Mouse (Mus musculus): ENCODE results near the gene Tmtc1. TPM values are rescaled to one million over a fixed set of nuclear protein-coding genes. Genes with fewer than 3 reads are reported as not detected.

The Tmtc1 gene
- total RNA-seq, 2 experiments from 2014 or later: 0.42 to 0.45 TPM

GRCm38 (mm10) chr6:148331916-148332315 lies 112.3 kb downstream of the Tmtc1 start:
- ATAC-seq (replicated peaks; ENCODE audit: low FRiP score, poor library complexity, severe bottlenecking): no peak

DNA sequence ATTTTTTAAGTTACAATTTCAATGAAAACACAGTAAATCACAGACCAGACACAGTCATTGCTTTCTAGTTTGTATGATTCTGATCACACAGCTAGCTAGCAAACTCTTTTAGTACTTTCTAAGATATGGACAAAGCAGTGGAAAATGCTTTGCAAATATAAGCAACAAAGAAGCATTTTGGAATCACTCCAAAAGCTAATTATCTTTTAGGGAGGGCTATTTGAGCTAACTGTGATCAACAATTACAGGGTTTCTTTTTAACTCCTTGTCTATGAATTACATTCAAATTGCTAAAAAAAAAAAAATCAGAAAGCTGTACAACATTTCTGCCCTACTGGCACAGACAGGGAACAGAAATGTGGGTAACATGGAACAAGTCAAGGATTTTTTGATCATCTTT lies 114.2 kb downstream of the Tmtc1 start:
- no peak for ATAC-seq (replicated peaks; ENCODE audit: low FRiP score, poor library complexity, severe bottlenecking)

DNA sequence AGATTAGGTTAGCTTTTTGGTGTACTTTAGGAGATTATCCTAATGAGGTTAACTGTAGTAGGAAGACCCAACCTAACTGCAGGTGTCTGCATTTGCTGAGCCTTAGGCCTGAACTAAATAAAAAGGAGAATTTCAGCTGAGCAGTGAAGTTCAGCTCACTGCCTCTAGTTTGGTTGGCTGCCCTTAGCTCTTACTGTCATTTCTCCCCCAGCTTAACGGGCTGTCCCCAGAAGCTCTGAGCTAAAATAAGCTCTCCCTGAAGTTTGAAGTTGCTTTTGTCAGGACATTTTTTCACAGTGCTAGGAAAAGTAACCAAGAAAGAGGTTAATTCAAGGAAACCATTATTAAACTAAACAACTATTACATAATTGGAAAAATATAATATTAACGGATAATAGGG lies 115.3 kb downstream of the Tmtc1 start:
- no peak for ATAC-seq (replicated peaks; ENCODE audit: low FRiP score, poor library complexity, severe bottlenecking)

- no peak for ATAC-seq (replicated peaks; ENCODE audit: low FRiP score, poor library complexity, severe bottlenecking)
Observed at GRCm38 (mm10) chr6:148328130-148328529, 116.1 kb downstream of the Tmtc1 start.

DNA sequence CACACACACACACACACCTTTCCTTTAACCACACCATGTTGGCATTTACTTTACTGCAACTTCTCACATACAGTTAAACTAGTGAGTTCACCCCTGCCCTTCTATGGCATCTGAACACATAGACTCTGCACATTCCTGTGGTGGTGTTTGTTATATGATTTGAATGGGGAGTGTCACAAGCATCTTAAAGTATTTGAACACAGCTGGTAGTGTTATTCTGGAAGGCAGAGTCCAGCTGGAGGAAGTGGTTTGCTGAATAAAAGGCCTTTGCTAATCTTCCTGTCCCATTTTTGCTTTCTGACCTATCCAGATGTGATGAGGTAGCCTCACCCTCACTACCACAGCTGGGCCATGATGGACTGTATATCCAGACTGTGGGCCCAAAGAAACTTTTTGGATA lies 125.5 kb downstream of the Tmtc1 start:
- ATAC-seq (replicated peaks; ENCODE audit: low FRiP score, poor library complexity, severe bottlenecking): no peak

DNA sequence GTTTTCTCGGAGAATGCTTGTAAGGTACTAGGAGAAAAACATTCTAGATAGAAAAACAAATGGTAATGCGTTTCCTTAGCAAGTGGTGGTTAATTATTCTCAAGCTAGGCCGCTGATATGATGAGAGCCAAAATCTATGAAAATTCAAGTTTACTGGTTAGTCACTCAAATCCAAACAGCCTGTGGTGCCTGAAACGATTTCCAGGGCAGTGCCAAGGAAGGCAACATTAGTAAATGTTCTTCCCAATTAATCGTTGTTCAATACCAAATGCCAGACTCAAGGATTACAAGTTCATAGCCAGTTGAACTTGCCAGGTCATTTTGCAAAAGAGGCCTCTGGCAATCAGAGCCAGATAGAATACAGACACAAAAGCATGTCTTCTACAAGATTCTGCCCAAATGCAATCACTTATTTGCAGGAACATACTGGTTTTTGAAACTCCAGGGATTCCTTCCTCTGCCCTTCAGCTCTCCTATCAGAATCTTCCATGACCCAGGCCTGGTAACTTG lies 128.6 kb downstream of the Tmtc1 start:
- no peak for ATAC-seq (replicated peaks; ENCODE audit: low FRiP score, poor library complexity, severe bottlenecking)

- ATAC-seq (replicated peaks; ENCODE audit: low FRiP score, poor library complexity, severe bottlenecking): no peak
Observed at GRCm38 (mm10) chr6:148315106-148315505, 129.1 kb downstream of the Tmtc1 start.

DNA sequence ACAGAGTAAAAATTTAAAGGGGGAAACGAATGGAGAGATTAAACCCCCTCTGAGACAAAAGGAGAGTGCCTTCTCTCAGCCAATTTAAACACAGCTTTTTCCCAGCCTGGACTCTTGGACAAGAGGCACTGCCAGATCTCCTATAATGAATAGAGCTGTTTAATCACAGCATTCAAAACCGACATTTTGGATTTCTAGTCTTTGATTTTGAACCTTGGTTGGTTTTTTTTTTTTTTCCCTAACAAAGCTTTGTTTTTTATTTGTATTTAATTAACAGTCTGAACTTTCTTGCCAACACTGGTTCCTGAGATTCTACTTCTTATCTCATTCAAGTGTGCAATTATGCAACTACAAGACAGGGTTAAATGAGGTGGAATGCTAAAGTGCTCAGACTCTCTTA lies 133.2 kb downstream of the Tmtc1 start:
- ATAC-seq (replicated peaks; ENCODE audit: low FRiP score, poor library complexity, severe bottlenecking): no peak

DNA sequence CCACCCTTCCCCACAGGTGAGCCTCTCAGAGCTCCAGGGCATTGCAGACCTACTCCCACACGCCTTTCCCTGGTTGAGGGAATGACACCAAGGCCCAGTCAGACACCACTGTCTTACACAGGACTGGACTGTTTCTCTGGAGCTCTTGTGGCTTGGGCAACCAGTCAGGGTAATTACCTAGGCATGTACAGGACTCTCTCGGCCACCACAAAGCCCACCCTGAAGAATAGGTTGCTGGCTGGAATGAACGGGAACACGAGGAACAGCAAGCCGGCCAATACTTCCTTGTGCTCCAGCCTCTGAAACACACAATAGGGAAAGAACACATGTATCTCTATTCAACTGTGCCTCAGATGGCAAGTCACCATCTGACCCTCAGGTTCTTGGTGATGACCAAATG lies 138.4 kb downstream of the Tmtc1 start:
- no peak for ATAC-seq (replicated peaks; ENCODE audit: low FRiP score, poor library complexity, severe bottlenecking)

DNA sequence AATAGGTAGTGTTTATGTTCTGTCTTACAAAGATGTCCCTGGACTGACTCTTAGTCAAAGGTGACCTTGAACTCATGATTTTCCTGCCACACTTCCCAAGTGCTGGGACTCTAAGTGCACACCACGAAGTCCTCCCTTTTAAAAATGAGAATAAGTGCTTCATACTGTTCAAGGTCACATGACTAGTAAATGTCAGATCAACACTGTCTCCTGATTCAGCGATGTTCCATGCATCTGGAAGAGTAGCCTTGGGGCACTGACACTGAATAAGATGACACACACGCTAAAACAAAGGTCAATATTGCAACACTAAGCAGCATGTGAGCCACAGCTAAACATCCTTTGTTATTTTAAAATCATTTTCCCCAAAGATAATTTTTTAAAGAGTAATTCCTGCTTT lies 139.0 kb downstream of the Tmtc1 start:
- ATAC-seq (replicated peaks; ENCODE audit: low FRiP score, poor library complexity, severe bottlenecking): no peak

- no peak for ATAC-seq (replicated peaks; ENCODE audit: low FRiP score, poor library complexity, severe bottlenecking)
Observed at GRCm38 (mm10) chr6:148302261-148302660, 141.9 kb downstream of the Tmtc1 start.

- ATAC-seq (replicated peaks; ENCODE audit: low FRiP score, poor library complexity, severe bottlenecking): no peak
Observed at GRCm38 (mm10) chr6:148297086-148297485, 147.1 kb downstream of the Tmtc1 start.

DNA sequence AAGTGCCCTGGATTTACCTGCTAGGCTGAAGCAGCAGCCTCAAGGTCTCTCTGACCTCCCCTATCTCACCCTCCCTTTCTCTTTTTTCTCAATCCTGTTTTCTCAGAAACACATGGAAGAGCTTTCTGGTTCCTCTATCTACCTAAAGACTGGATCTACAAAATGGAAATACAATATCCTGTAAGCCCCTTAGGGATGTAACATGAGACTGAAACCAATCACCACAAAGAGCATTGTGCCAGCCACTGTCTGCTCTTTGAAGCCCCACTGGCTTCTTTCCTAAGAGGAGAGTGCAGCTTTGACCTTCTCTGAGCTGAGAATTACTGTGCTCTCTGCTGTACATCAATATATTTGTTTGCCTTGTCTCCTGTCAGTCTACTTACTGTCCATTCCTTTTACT lies 147.8 kb downstream of the Tmtc1 start:
- no peak for ATAC-seq (replicated peaks; ENCODE audit: low FRiP score, poor library complexity, severe bottlenecking)

DNA sequence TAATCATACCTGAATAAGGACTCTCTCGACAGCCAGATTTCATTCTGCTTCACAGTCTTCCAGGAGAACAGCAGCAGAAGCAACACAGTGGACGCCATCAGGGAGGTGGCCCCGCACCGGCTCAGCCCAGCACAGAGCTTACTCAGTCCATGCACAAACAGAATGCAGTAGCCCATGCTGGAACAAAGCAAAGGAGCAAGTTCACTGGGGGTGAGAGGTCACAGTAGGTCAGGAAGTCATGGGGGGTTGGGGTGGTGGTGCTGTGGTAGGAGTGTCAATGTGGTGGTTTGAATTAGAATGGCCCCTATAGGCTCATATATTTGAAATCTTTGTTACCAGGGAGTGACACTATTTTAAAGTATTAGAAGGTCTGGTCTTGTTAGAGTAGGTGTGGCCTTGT lies 149.7 kb downstream of the Tmtc1 start:
- ATAC-seq (replicated peaks; ENCODE audit: low FRiP score, poor library complexity, severe bottlenecking): no peak

DNA sequence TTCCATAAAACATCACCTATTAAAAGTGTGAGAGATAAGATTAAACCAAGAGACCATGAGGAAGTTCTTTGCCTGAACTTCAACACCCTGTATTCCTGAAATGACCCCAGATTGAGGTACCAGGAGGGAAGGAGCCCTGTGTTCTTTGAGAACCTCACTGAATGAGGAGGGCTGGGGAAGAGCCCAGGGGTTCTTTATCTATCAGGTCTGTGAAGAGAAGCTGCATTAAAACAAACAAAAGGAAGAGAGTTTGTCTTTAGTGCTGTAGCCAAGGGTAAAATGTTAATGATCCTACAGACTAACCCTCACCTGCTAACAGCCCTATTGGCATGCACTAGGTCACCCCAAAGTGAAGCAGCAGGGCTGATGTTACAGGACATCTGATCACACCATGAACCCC lies 153.3 kb downstream of the Tmtc1 start:
- ATAC-seq (replicated peaks; ENCODE audit: low FRiP score, poor library complexity, severe bottlenecking): no peak

DNA sequence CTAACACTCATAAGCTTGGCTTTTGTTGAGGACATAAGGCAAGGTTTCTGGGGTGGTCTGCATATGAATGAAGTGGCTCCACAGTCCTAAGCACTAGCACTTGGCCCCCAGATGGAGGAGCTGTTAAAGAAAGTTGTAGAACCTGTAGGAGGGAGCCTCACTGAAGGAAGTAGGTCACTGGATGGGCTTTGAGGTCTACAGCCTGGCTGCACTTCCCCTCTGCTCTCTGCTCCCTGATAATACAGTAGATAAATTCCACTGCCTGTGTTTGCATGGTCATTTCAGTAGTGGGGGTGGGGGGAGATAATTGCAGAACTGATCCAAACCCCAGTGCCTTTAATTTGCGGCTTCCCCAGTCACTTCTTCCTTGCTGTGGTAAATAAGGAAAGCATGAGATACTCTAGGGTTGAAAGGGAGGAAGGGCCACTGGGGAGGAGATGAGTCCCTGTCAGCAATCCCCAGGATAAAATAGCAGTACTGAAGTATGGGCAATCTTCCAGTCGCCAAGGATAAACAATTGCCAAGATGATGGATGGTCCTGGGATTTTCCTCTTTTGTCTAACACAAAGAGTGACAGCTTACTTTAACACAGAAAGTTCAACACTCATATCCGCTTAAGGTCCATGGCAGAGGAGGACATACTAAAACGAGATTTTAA lies 160.8 kb downstream of the Tmtc1 start:
- ATAC-seq (replicated peaks; ENCODE audit: low FRiP score, poor library complexity, severe bottlenecking): no peak

DNA sequence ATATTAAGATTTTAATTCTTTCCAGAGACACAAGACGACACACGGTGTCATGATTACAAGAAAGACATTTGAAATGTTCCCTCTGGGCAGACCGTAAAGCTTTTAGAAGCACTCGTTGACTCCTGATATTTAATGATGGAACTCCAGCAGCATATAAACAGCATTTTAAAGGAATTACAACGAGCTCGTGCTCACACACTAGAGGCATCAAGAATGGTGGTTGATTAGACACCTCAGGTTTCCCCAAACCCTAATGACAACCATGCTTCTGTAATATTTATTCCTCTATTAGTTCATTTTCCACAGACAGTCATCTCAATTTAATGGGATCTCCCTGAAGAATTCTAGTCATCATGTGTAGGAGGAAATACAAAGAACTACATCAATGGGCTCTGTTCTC lies 164.9 kb downstream of the Tmtc1 start:
- no peak for ATAC-seq (replicated peaks; ENCODE audit: low FRiP score, poor library complexity, severe bottlenecking)

DNA sequence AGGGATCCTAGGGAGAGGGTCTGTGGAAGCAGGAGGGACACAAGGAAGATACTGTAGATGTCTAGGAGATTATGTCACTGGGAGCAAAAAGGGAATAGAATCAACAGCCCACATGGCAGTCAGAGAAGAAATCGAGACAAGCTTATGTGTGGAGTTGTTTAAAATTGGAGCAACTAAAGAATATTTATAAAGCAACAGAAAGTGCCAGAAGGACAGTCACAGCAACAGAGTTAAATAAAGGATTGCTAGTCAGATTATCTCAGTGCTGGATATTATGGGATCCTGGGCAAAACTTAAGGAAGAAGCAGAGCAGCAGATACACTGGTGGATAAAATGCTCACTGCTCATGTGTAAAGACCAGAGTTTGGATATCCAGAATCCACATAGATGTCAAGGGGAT lies 167.8 kb downstream of the Tmtc1 start:
- ATAC-seq (replicated peaks; ENCODE audit: low FRiP score, poor library complexity, severe bottlenecking): no peak

DNA sequence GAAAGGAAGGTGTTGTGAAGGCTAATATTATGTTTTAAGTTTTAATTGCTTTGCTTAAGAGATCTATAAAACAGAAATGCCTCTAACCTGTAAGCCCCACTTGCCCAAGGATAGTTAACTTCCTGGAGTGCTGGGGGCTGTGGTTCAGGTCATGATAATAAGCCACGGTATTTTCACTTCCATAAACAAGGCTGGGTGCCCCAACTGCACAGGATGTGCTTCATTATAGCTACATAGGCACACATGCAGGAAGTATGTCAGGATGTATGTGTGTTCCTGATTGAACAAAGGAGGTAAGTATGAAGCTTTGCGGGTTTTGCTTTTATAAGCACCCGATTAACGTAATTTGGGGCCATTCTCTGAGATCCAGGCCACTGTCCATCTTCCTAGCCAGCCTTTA lies 169.1 kb downstream of the Tmtc1 start:
- no peak for ATAC-seq (replicated peaks; ENCODE audit: low FRiP score, poor library complexity, severe bottlenecking)

DNA sequence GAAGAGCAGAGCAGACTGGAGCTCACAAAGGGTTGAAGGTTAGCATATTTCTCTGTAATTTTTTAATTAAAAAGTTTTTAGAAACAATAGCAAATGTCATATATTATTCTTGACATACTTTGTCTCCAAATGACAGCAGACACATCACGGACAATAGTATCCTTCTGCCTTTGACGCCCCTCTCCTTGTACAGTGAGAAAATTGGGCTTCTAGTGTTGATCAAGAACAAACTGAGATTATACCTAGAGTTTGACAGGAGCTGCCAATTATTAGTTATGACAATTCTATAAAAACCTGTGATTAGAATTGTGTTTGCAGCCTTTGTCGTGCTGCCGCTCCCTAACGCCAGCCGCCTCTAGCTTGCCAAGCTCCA lies 183.5 kb downstream of the Tmtc1 start:
- ATAC-seq (replicated peaks; ENCODE audit: low FRiP score, poor library complexity, severe bottlenecking): no peak

GRCm38 (mm10) chr6:148259979-148260728 lies 184.0 kb downstream of the Tmtc1 start:
- no peak for ATAC-seq (replicated peaks; ENCODE audit: low FRiP score, poor library complexity, severe bottlenecking)

- no peak for ATAC-seq (replicated peaks; ENCODE audit: low FRiP score, poor library complexity, severe bottlenecking)
Observed at GRCm38 (mm10) chr6:148259074-148259473, 185.1 kb downstream of the Tmtc1 start.
